ENCODE assay signal across 8 mouse cellular contexts in genomic region chr16:48675607-48676006, GRCm38 (mm10).
DNase-seq lines count a peak whose midpoint lies in the region; ATAC-seq and TF ChIP-seq lines count a peak whose summit lies in the region.

No protein-coding gene starts in this region.

- peak; percentile 9 for DNase-seq in MEL-GATA-1-ER (ENCODE audit: extremely low read depth, low read depth)
- DNase-seq in cerebellum, adult 11-12 months: peak; percentile 41
- DNase-seq in forebrain, postnatal 0 days: peak; percentile 92
- peak; percentile 49 to 64 for DNase-seq in layer of hippocampus, postnatal 36 days
- peak; percentile 88 to 93 for DNase-seq in right cerebral cortex, postnatal 10 days (ENCODE audit: low spot score in 2 of 2)
- peak; percentile 72 for DNase-seq in urinary bladder, postnatal 25 days (ENCODE audit: low spot score)

- H3K9ac ChIP-seq in forebrain, postnatal 0 days: no peak overlapping the region
- no peak overlapping the region for H3K9ac ChIP-seq in hindbrain, embryonic 16.5 days (ENCODE audit: low read depth, low read length)

- H3K4me3 ChIP-seq in forebrain, postnatal 0 days (ENCODE audit: low read depth, low read length): no peak overlapping the region
- no peak overlapping the region for H3K4me3 ChIP-seq in hindbrain, embryonic 16.5 days (ENCODE audit: low read length)

- peak; percentile 93 for ATAC-seq in forebrain, postnatal 0 days
- peak; percentile 85 for ATAC-seq in hindbrain, embryonic 16.5 days
- peak; percentile 84 for ATAC-seq in megakaryocyte progenitor cell, adult 5-6 weeks (replicated peaks; ENCODE audit: poor library complexity)

- TF ChIP-seq CTCF in forebrain, postnatal 0 days (IDR thresholded peaks at IDR 0.05; ENCODE audit: low read depth): peak; percentile 85

- H3K27me3 ChIP-seq in forebrain, postnatal 0 days (ENCODE audit: insufficient read depth, low read length): no peaks in the 10 kb centered on the region
- H3K27me3 ChIP-seq in hindbrain, embryonic 16.5 days (replicated peaks; ENCODE audit: control insufficient read depth, insufficient read depth, low read length): no peaks in the 10 kb centered on the region

- WGBS in forebrain, postnatal 0 days: 14% methylated on average over 10 of the region's 10 CpGs
- WGBS in hindbrain, embryonic 16.5 days: 14% methylated on average over 10 of the region's 10 CpGs

- H3K4me1 ChIP-seq in forebrain, postnatal 0 days (ENCODE audit: insufficient read depth): no peaks in the 10 kb centered on the region
- no peaks in the 10 kb centered on the region for H3K4me1 ChIP-seq in hindbrain, embryonic 16.5 days (ENCODE audit: control insufficient read depth, insufficient read depth, low read depth, low read length)

- H3K9me3 ChIP-seq in forebrain, postnatal 0 days (ENCODE audit: low read length): no peaks in the 10 kb centered on the region
- no peaks in the 10 kb centered on the region for H3K9me3 ChIP-seq in hindbrain, embryonic 16.5 days (ENCODE audit: control insufficient read depth, low read length)

- H3K27ac ChIP-seq in forebrain, postnatal 0 days (ENCODE audit: low read depth, low read length): no peak overlapping the region
- no peak overlapping the region for H3K27ac ChIP-seq in hindbrain, embryonic 16.5 days (ENCODE audit: low read depth, low read length)

- no peak overlapping the region for H3K4me2 ChIP-seq in forebrain, postnatal 0 days (ENCODE audit: low read depth)
- H3K4me2 ChIP-seq in hindbrain, embryonic 16.5 days (ENCODE audit: low read length): peak overlapping the region; percentile 7; the same call in 1 of the 2 replicates

- H3K36me3 ChIP-seq in forebrain, postnatal 0 days (ENCODE audit: insufficient read depth): no peaks in the 10 kb centered on the region
- H3K36me3 ChIP-seq in hindbrain, embryonic 16.5 days (ENCODE audit: control insufficient read depth, insufficient read depth, low read length): no peaks in the 10 kb centered on the region

Comparison
In these comparisons a context has a peak if more than half of its experiments do, and no peak if none do; other contexts are left out.
1. DNase-seq: peak in every context shown above with its lines; median percentile 92 in forebrain, postnatal 0 days; 90 in right cerebral cortex, postnatal 10 days; 72 in urinary bladder, postnatal 25 days; 56 in layer of hippocampus, postnatal 36 days; 41 in cerebellum, adult 11-12 months; 9 in MEL-GATA-1-ER.